Mouse (Mus musculus) heart, postnatal 4 days (tissue): ENCODE measurements around the gene Eef1b2. TPM values are rescaled to one million over a fixed set of nuclear protein-coding genes. Genes with fewer than 3 reads are reported as not detected.

Experiments
- microRNA-seq, 2 experiments: library from miRNA; unstranded; fragments of <30 nt; microRNA quantifications; one replicate each; pipeline ENCODE4 v1.2.0; 2021 to 2022
- total RNA-seq, 2 experiments: library from RNA; stranded (reverse); gene quantifications; 2 replicates each; pipeline ENCODE4 v1.2.3; 2021

Eef1b2 gene
- total RNA-seq, 2 experiments from 2014 or later = 497 to 542 TPM

Small RNA genes within 50 kb of the gene (microRNA-seq; reads per million reads assigned to microRNA genes)
- 0 reads per million in 2 experiments for gene Gm24557
- 0 reads per million in 2 experiments for gene Gm27512

Other genes starting within 250 kb of the Eef1b2 start
- 10 to 100 TPM; 26.0 to 27.3 TPM for gene Ino80d, start 62.2 kb upstream of the Eef1b2 start, total RNA-seq
- 100 to 1,000 TPM; 533 to 564 TPM for gene Ndufs1, start within 50 bp of the Eef1b2 start, total RNA-seq
- gene Gpr1, start 37.7 kb downstream of the Eef1b2 start, total RNA-seq = not detected
- gene Zdbf2, start 96.4 kb downstream of the Eef1b2 start, total RNA-seq = 1 to 10 TPM; 4.6 to 5.7 TPM